Mouse (Mus musculus) embryonic facial prominence, embryonic 14.5 days (tissue): ENCODE data around the gene Rps5. TPM values are rescaled to one million over a fixed set of nuclear protein-coding genes. Genes with fewer than 3 reads are reported as not detected.
A peak's percentile ranks its signal among the peaks of the same experiment; 100 is the strongest.
"Not testable (repeated sequence)": the region's sequence is repeated elsewhere in the genome, so short reads cannot be mapped to it uniquely, and the experiment has no call there.

Source experiments
- ATAC-seq: fragments of 200-750 bp; cut with Nextera tagmentation; 2 replicates; pipeline ENCODE4 v1.8.0; 2017; ENCODE audit warnings: low read depth, moderate number of reproducible peaks, moderate TSS enrichment
- DNase-seq: peaks from one replicate; pipeline ENCODE4 v3.0.0-alpha.2; 2015; ENCODE audit warnings: low spot score
- H3K27ac ChIP-seq: fragments of 300-500 bp; sonication (generic); replicated peaks from 2 replicates; pipeline ENCODE4 v1.5.1; 2014; ENCODE audit warnings: low read depth, mild to moderate bottlenecking, low read length, moderate library complexity
- H3K27me3 ChIP-seq: fragments of 300-500 bp; sonication (generic); replicated peaks from 2 replicates; pipeline ENCODE4 v1.6.1; 2014; ENCODE audit warnings: low read length; ENCODE audit not compliant: control insufficient read depth, insufficient read depth
- H3K36me3 ChIP-seq: fragments of 300-500 bp; sonication (generic); 2 replicates; pipeline ENCODE4 v1.6.1; 2014; ENCODE audit warnings: low read length, mixed read lengths; ENCODE audit not compliant: control insufficient read depth, insufficient read depth
- H3K4me1 ChIP-seq: fragments of 300-500 bp; sonication (generic); 2 replicates; pipeline ENCODE4 v1.6.1; 2014; ENCODE audit warnings: antibody characterized with exemption, low read length; ENCODE audit not compliant: control insufficient read depth, insufficient read depth
- H3K4me2 ChIP-seq: fragments of 300-500 bp; sonication (generic); 2 replicates; pipeline ENCODE4 v1.6.1; 2014; ENCODE audit warnings: low read depth, mild to moderate bottlenecking, low read length, moderate library complexity, mixed read lengths
- H3K4me3 ChIP-seq: fragments of 300-500 bp; sonication (generic); 2 replicates; pipeline ENCODE4 v1.5.1; 2014; ENCODE audit warnings: low read depth, mild to moderate bottlenecking, low read length
- H3K9ac ChIP-seq: fragments of 300-500 bp; sonication (generic); 2 replicates; pipeline ENCODE4 v1.6.1; 2014; ENCODE audit warnings: low read depth, mild to moderate bottlenecking, low read length, moderate library complexity, mixed read lengths
- H3K9me3 ChIP-seq: fragments of 300-500 bp; sonication (generic); 2 replicates; pipeline ENCODE4 v1.6.1; 2016; ENCODE audit warnings: low read length; ENCODE audit not compliant: control insufficient read depth
- WGBS: fragments of 180-500 bp; shearing (Covaris S2); extraction: QIAGEN DNeasy Blood & Tissue Kit; methylation state at CpG from one replicate; pipeline ENCODE4 v1.1.7; 2014; 5-methylcytosine and 5-hydroxymethylcytosine counted together
- polyA plus RNA-seq: library from polyadenylated mRNA; unstranded; fragments of >200 nt; fragmentation: Nextera tagmentation; extraction: Ambion mirVana; gene quantifications from 2 replicates; pipeline ENCODE4 v1.2.1, GENCODE M21; 2014

Gene Rps5
- polyA plus RNA-seq, 1 experiment from 2014 or later, result 1,364 TPM

- not testable (repeated sequence) for DNase-seq, H3K27me3 ChIP-seq, H3K9me3 ChIP-seq, H3K4me2 ChIP-seq, H3K9ac ChIP-seq, H3K27ac ChIP-seq, ATAC-seq, H3K4me3 ChIP-seq, H3K4me1 ChIP-seq
- 89% methylated on average over 7 of the region's 8 CpGs for WGBS
- peaks cover 26% of the 10 kb centered on the region for H3K36me3 ChIP-seq
Observed at GRCm38 (mm10) chr7:12920495-12920894, 1.6 kb upstream of the Rps5 start.

GRCm38 (mm10) chr7:12921318-12921704, 779 bp upstream of the Rps5 start:
- ATAC-seq, result 0 out of 2 replicates have a peak, but pooled peaks have one; percentile 5
- 0% methylated on average over 3 of the region's 3 CpGs for WGBS

GRCm38 (mm10) chr7:12922729-12923128, 639 bp downstream of the Rps5 start:
- Histone ChIP-seq H3K4me3 (peak overlapping the region; percentile 55), H3K9me3 (no peaks in the 10 kb centered on the region), H3K4me2 (peak overlapping the region; percentile 93), H3K4me1 (peaks cover 9% of the 10 kb centered on the region; the same call in 1 of the 2 replicates), H3K27me3 (peaks cover 5% of the 10 kb centered on the region; the same call in 1 of the 2 replicates), H3K27ac (no peak overlapping the region), H3K9ac (peak overlapping the region; percentile 71), H3K36me3 (peaks cover 44% of the 10 kb centered on the region)
- ATAC-seq (no peak), DNase-seq (no peak)
- WGBS, result 2% methylated on average over 8 of the region's 8 CpGs

More at GRCm38 (mm10) chr7:12921318-12921704, 779 bp upstream of the Rps5 start:
- H3K9me3 ChIP-seq, result no peaks in the 10 kb centered on the region
- peak overlapping the region; percentile 55 for H3K4me3 ChIP-seq
- peaks cover 9% of the 10 kb centered on the region; the same call in 1 of the 2 replicates for H3K4me1 ChIP-seq
- H3K27ac ChIP-seq, result peak overlapping the region; percentile 98
- peak overlapping the region; percentile 96 for H3K4me2 ChIP-seq
- 0 out of 2 replicates have a peak, but pooled peaks cover 5% of the 10 kb centered on the region for H3K27me3 ChIP-seq
- peak overlapping the region; percentile 87 for H3K9ac ChIP-seq
- H3K36me3 ChIP-seq, result peaks cover 34% of the 10 kb centered on the region
- DNase-seq, result peak; percentile 57

- ATAC-seq, result no peak
- H3K4me1 ChIP-seq, result peaks cover 9% of the 10 kb centered on the region; the same call in 1 of the 2 replicates
- H3K36me3 ChIP-seq, result peaks cover 44% of the 10 kb centered on the region
- no peaks in the 10 kb centered on the region for H3K9me3 ChIP-seq
- DNase-seq, result no peak
- H3K4me2 ChIP-seq, result no peak overlapping the region
- no peak overlapping the region for H3K9ac ChIP-seq
- H3K4me3 ChIP-seq, result no peak overlapping the region
- WGBS, result 84% methylated on average over 7 of the region's 7 CpGs
- H3K27me3 ChIP-seq, result peaks cover 13% of the 10 kb centered on the region; the same call in 1 of the 2 replicates
- H3K27ac ChIP-seq, result no peak overlapping the region
Observed at GRCm38 (mm10) chr7:12926316-12926715, 4.2 kb downstream of the Rps5 start.

- Histone ChIP-seq H3K4me2 (peak within 1 kb of the TSS; percentile 68), H3K27ac (no peak within 1 kb of the TSS), H3K27me3 (peaks cover 13% of the 10 kb centered on the region; the same call in 1 of the 2 replicates), H3K9me3 (no peaks in the 10 kb centered on the region), H3K4me3 (peak within 1 kb of the TSS; percentile 37), H3K4me1 (peaks cover 9% of the 10 kb centered on the region; the same call in 1 of the 2 replicates), H3K36me3 (peaks cover 44% of the 10 kb centered on the region), H3K9ac (peak within 1 kb of the TSS; percentile 67)
- ATAC-seq, result peak; percentile 64
- 18% methylated on average over 8 of the region's 8 CpGs for WGBS
- peak; percentile 75 for DNase-seq
Observed at GRCm38 (mm10) chr7:12927191-12927680, 5.1 kb downstream of the Rps5 start, which contains the start of gene Rnf225. TSS of gene Rnf225 (plus strand) at chr7:12927416.

GRCm38 (mm10) chr7:12927693-12928589, 5.9 kb downstream of the Rps5 start:
- H3K4me1 ChIP-seq, result peaks cover 7% of the 10 kb centered on the region; the same call in 1 of the 2 replicates
- H3K4me3 ChIP-seq, result peak overlapping the region; percentile 37
- peaks cover 13% of the 10 kb centered on the region; the same call in 1 of the 2 replicates for H3K27me3 ChIP-seq
- no peak overlapping the region for H3K27ac ChIP-seq
- peak overlapping the region; percentile 67 for H3K9ac ChIP-seq
- WGBS, result 4% methylated on average over 49 of the region's 65 CpGs
- DNase-seq, result peak; percentile 22
- H3K9me3 ChIP-seq, result no peaks in the 10 kb centered on the region
- ATAC-seq, result peak; percentile 39
- peaks cover 43% of the 10 kb centered on the region for H3K36me3 ChIP-seq
- H3K4me2 ChIP-seq, result peak overlapping the region; percentile 68

GRCm38 (mm10) chr7:12933615-12934140, 11.6 kb downstream of the Rps5 start:
- ATAC-seq (no peak), DNase-seq (no peak)
- H3K27me3 ChIP-seq, result no peaks in the 10 kb centered on the region
- no peak overlapping the region for H3K27ac ChIP-seq
- WGBS, result 71% methylated on average over 4 of the region's 4 CpGs
- no peak overlapping the region for H3K4me3 ChIP-seq
- no peaks in the 10 kb centered on the region for H3K9me3 ChIP-seq
- H3K4me2 ChIP-seq, result no peak overlapping the region
- no peaks in the 10 kb centered on the region for H3K36me3 ChIP-seq
- no peak overlapping the region for H3K9ac ChIP-seq
- H3K4me1 ChIP-seq, result no peaks in the 10 kb centered on the region

GRCm38 (mm10) chr7:12934808-12935207, 12.7 kb downstream of the Rps5 start:
- no peak overlapping the region for H3K4me2 ChIP-seq
- H3K9me3 ChIP-seq, result no peaks in the 10 kb centered on the region
- ATAC-seq (no peak), DNase-seq (no peak)
- 89% methylated on average over 3 of the region's 3 CpGs for WGBS
- no peaks in the 10 kb centered on the region for H3K36me3 ChIP-seq
- no peak overlapping the region for H3K9ac ChIP-seq
- no peak overlapping the region for H3K4me3 ChIP-seq
- H3K4me1 ChIP-seq, result no peaks in the 10 kb centered on the region
- H3K27ac ChIP-seq, result no peak overlapping the region
- H3K27me3 ChIP-seq, result no peaks in the 10 kb centered on the region
